Mouse (Mus musculus) ES-E14 (cell line): ENCODE measurements at regions not wholly inside any gene's neighbourhood (a gene's known extent, or its start where the extent isn't known, plus 50 kb on each side); places are given as distances from the start of the nearest gene placed in this dataset.

Experiments used
- CHD2 ChIP-seq: IDR thresholded peaks from 2 replicates; pipeline ENCODE4 v1.6.1; 2014; ENCODE audit warnings: mild to moderate bottlenecking, low read depth, low read length, inconsistent platforms
- HCFC1 ChIP-seq: IDR thresholded peaks from 2 replicates; pipeline ENCODE4 v1.6.1; 2012; ENCODE audit warnings: low read length, inconsistent platforms, borderline replicate concordance; ENCODE audit not compliant: insufficient read depth

- TF ChIP-seq HCFC1 (no peak), CHD2 (no peak)
Measured at GRCm38 (mm10) chr3:81802096-81802495, 130.3 kb upstream of the Ctso start.
